Mouse (Mus musculus) liver, adult 2 months (tissue): ENCODE data around the gene Zfp367.

ENCODE experiments used
- CTCF ChIP-seq: fragments of 200-500 bp; IDR thresholded peaks from 2 replicates; pipeline ENCODE4 v1.5.1; 2011; ENCODE audit warnings: low read depth, low read length, control low read depth
- POLR2A ChIP-seq: fragments of 200-500 bp; IDR thresholded peaks from 2 replicates; pipeline ENCODE4 v1.6.1; 2011; ENCODE audit warnings: low read length, control low read depth; ENCODE audit not compliant: insufficient read depth; ENCODE audit errors: extremely low read depth

- TF ChIP-seq CTCF (no peak), POLR2A (no peak)
These were observed 62.0 kb downstream of the Zfp367 start for GRCm38 (mm10) chr13:64091006-64091405.
